Mouse (Mus musculus) bone marrow, adult 2 months (tissue): ENCODE measurements at regions not wholly inside any gene's neighbourhood (a gene's known extent, or its start where the extent isn't known, plus 50 kb on each side); places are given as distances from the start of the nearest gene placed in this dataset.

Experiments used
- CTCF ChIP-seq: fragments of 200-500 bp; IDR thresholded peaks from 2 replicates; pipeline ENCODE4 v1.5.1; 2011; ENCODE audit warnings: low read length, control low read depth; ENCODE audit not compliant: control insufficient read depth, insufficient read depth
- POLR2A ChIP-seq: fragments of 200-500 bp; IDR thresholded peaks from 2 replicates; pipeline ENCODE4 v1.6.1; 2011; ENCODE audit warnings: low read depth, mild to moderate bottlenecking, control low read depth, low read length, borderline replicate concordance; ENCODE audit not compliant: control insufficient read depth

GRCm38 (mm10) chr11:45088286-45088685 is 471.2 kb downstream of the Ebf1 start:
- TF ChIP-seq CTCF, result no peak
- TF ChIP-seq POLR2A, result no peak
